Mouse (Mus musculus): ENCODE data around the gene Acvrl1. TPM values are rescaled to one million over a fixed set of nuclear protein-coding genes. Genes with fewer than 3 reads are reported as not detected.
A peak's percentile ranks its signal among the peaks of the same experiment; 100 is the strongest.

Gene Acvrl1
- polyA plus RNA-seq, 1 experiment from 2014 or later: 2.0 TPM

DNA sequence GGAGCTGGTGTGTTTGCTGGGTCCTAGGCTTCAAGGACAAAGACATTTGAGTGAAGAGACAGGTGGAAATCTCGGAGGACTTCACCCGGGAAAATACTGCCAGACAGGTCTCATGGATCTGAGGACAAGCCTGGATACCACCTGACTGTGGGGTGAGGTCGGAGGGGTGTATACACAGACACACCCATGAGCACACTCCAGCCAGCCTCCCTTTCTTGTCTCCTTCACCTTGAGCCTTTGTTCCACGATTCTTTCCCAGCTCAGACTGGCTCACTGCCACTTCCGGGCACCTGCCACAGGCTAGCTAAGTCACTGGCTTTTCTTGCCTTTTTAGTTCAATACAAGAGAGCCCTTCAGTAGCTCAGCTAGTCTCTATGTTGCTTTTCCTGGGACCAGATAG is 36.0 kb downstream of the Acvrl1 start:
- ATAC-seq (replicated peaks; ENCODE audit: insufficient number of reproducible peaks, low FRiP score, low TSS enrichment): no peak
- Histone ChIP-seq H3K9ac (ENCODE audit: low read depth, low read length) (no peak overlapping the region), H3K4me2 (no peak overlapping the region), H3K27ac (ENCODE audit: low read depth, low read length) (no peak overlapping the region), H3K27me3 (ENCODE audit: control insufficient read depth, insufficient read depth, low read length) (peaks cover 6% of the 10 kb centered on the region; the same call in 1 of the 2 replicates), H3K36me3 (ENCODE audit: control insufficient read depth, insufficient read depth, low read length) (no peaks in the 10 kb centered on the region), H3K9me3 (replicated peaks; ENCODE audit: control insufficient read depth, low read length) (no peaks in the 10 kb centered on the region), H3K4me1 (ENCODE audit: control insufficient read depth, insufficient read depth, low read length) (peaks cover 8% of the 10 kb centered on the region), H3K4me3 (ENCODE audit: low read depth, low read length) (no peak overlapping the region)
- 51% methylated on average over 5 of the region's 5 CpGs for WGBS (ENCODE audit: insufficient replicate concordance)

- H3K36me3 ChIP-seq (ENCODE audit: control insufficient read depth, insufficient read depth, low read length): no peaks in the 10 kb centered on the region
- WGBS (ENCODE audit: insufficient replicate concordance): 57% methylated on average over 16 of the region's 16 CpGs
- peaks cover 6% of the 10 kb centered on the region; the same call in 1 of the 2 replicates for H3K27me3 ChIP-seq (ENCODE audit: control insufficient read depth, insufficient read depth, low read length)
- peaks cover 4% of the 10 kb centered on the region; the same call in 1 of the 2 replicates for H3K4me1 ChIP-seq (ENCODE audit: control insufficient read depth, insufficient read depth, low read length)
- H3K9ac ChIP-seq (ENCODE audit: low read depth, low read length): no peak overlapping the region
- no peak for ATAC-seq (replicated peaks; ENCODE audit: insufficient number of reproducible peaks, low FRiP score, low TSS enrichment)
- H3K9me3 ChIP-seq (replicated peaks; ENCODE audit: control insufficient read depth, low read length): no peaks in the 10 kb centered on the region
- no peak overlapping the region for H3K4me3 ChIP-seq (ENCODE audit: low read depth, low read length)
- H3K27ac ChIP-seq (ENCODE audit: low read depth, low read length): no peak overlapping the region
- no peak overlapping the region for H3K4me2 ChIP-seq
These were observed 37.5 kb downstream of the Acvrl1 start for GRCm38 (mm10) chr15:101165658-101166437.

- H3K4me3 ChIP-seq (ENCODE audit: low read depth, low read length): no peak overlapping the region
- H3K9ac ChIP-seq (ENCODE audit: low read depth, low read length): no peak overlapping the region
- peaks cover 3% of the 10 kb centered on the region; the same call in 1 of the 2 replicates for H3K27me3 ChIP-seq (ENCODE audit: control insufficient read depth, insufficient read depth, low read length)
- H3K27ac ChIP-seq (ENCODE audit: low read depth, low read length): no peak overlapping the region
- WGBS (ENCODE audit: insufficient replicate concordance): 61% methylated on average over 11 of the region's 11 CpGs
- no peak overlapping the region for H3K4me2 ChIP-seq
- no peak for ATAC-seq (replicated peaks; ENCODE audit: insufficient number of reproducible peaks, low FRiP score, low TSS enrichment)
- peaks cover 4% of the 10 kb centered on the region; the same call in 1 of the 2 replicates for H3K4me1 ChIP-seq (ENCODE audit: control insufficient read depth, insufficient read depth, low read length)
- no peaks in the 10 kb centered on the region for H3K9me3 ChIP-seq (replicated peaks; ENCODE audit: control insufficient read depth, low read length)
- H3K36me3 ChIP-seq (ENCODE audit: control insufficient read depth, insufficient read depth, low read length): no peaks in the 10 kb centered on the region
These were observed 39.2 kb downstream of the Acvrl1 start for GRCm38 (mm10) chr15:101167553-101167952.

DNA sequence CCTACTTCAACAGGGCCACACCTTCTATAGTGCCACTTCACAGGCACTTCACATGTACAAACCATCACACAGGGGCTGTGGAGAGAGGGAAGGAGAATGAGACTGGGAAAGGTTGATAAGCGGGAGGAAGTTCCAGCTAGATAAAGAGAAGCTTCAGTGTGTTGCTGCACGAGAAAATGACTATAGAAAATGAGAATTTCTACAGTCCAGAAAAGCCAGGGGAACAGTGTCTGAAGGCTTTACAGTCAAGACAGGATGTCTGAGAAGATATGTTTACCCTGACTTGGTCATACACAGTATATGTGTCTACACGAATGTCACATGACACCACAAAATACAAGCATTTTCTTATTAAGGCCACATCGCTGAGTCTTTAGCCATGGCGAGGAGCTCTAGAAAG is 41.6 kb downstream of the Acvrl1 start:
- peaks cover 3% of the 10 kb centered on the region; the same call in 1 of the 2 replicates for H3K27me3 ChIP-seq (ENCODE audit: control insufficient read depth, insufficient read depth, low read length)
- ATAC-seq (replicated peaks; ENCODE audit: insufficient number of reproducible peaks, low FRiP score, low TSS enrichment): no peak
- H3K4me2 ChIP-seq: no peak overlapping the region
- H3K4me1 ChIP-seq (ENCODE audit: control insufficient read depth, insufficient read depth, low read length): peaks cover 5% of the 10 kb centered on the region
- no peak overlapping the region for H3K4me3 ChIP-seq (ENCODE audit: low read depth, low read length)
- no peak overlapping the region for H3K27ac ChIP-seq (ENCODE audit: low read depth, low read length)
- 68% methylated on average over 5 of the region's 5 CpGs for WGBS (ENCODE audit: insufficient replicate concordance)
- no peaks in the 10 kb centered on the region for H3K9me3 ChIP-seq (replicated peaks; ENCODE audit: control insufficient read depth, low read length)
- no peaks in the 10 kb centered on the region for H3K36me3 ChIP-seq (ENCODE audit: control insufficient read depth, insufficient read depth, low read length)
- H3K9ac ChIP-seq (ENCODE audit: low read depth, low read length): no peak overlapping the region

DNA sequence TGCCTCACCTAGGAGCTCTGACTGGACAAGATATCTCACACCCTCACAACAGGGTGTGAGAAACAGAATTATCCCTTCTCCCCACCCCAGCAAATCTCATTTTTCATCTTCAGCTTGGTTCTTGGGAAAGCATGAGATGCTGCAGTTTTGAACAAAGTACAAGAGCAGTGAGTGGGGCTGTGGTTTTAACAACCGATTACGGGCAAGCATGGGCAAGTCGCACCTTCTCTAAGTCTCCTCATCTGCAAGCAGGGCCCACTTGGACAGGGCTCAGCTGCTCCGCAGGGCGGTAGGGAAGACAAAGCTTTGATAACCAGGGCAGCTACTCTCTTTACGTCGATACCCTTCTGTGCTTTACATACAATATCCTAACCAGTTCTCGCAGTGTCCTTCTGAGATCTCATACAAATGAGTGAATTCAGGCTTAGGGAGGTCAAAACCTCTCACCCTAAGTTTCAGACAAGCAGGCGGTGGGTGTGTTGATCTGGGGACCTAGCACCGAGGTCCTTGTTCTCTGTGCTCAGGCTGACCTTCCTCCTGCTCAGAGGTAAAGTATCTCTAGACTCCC is 42.2 kb downstream of the Acvrl1 start:
- Histone ChIP-seq H3K4me2 (no peak overlapping the region), H3K27me3 (ENCODE audit: control insufficient read depth, insufficient read depth, low read length) (no peaks in the 10 kb centered on the region), H3K36me3 (ENCODE audit: control insufficient read depth, insufficient read depth, low read length) (no peaks in the 10 kb centered on the region), H3K27ac (ENCODE audit: low read depth, low read length) (no peak overlapping the region), H3K4me3 (ENCODE audit: low read depth, low read length) (no peak overlapping the region), H3K9ac (ENCODE audit: low read depth, low read length) (no peak overlapping the region), H3K9me3 (replicated peaks; ENCODE audit: control insufficient read depth, low read length) (no peaks in the 10 kb centered on the region), H3K4me1 (ENCODE audit: control insufficient read depth, insufficient read depth, low read length) (peaks cover 11% of the 10 kb centered on the region)
- no peak for ATAC-seq (replicated peaks; ENCODE audit: insufficient number of reproducible peaks, low FRiP score, low TSS enrichment)
- 62% methylated on average over 10 of the region's 10 CpGs for WGBS (ENCODE audit: insufficient replicate concordance)

DNA sequence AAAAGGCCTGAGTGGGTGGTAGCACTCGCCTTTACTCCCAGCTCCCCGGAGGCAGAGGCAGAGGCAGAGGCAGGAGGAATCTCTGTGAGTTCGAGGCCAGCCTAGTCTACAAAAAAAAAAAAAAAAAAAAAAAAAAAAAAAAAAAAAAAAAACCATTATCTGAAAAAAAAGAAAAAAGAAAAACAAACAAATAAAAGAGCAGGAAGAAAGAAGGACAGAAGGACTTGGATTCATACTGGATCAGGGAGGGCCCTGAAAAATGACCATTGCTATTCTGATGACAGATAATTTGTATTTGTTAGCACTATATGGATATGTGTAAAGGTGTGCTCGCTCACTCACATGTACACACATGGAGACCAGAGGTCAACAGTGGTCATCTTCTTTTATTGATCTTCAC is 43.0 kb downstream of the Acvrl1 start:
- peaks cover 18% of the 10 kb centered on the region for H3K4me1 ChIP-seq (ENCODE audit: control insufficient read depth, insufficient read depth, low read length)
- no peak for ATAC-seq (replicated peaks; ENCODE audit: insufficient number of reproducible peaks, low FRiP score, low TSS enrichment)
- no peak overlapping the region for H3K4me2 ChIP-seq
- H3K27me3 ChIP-seq (ENCODE audit: control insufficient read depth, insufficient read depth, low read length): no peaks in the 10 kb centered on the region
- no peak overlapping the region for H3K27ac ChIP-seq (ENCODE audit: low read depth, low read length)
- no peaks in the 10 kb centered on the region for H3K36me3 ChIP-seq (ENCODE audit: control insufficient read depth, insufficient read depth, low read length)
- 68% methylated on average over 4 of the region's 4 CpGs for WGBS (ENCODE audit: insufficient replicate concordance)
- no peaks in the 10 kb centered on the region for H3K9me3 ChIP-seq (replicated peaks; ENCODE audit: control insufficient read depth, low read length)
- H3K9ac ChIP-seq (ENCODE audit: low read depth, low read length): no peak overlapping the region
- H3K4me3 ChIP-seq (ENCODE audit: low read depth, low read length): no peak overlapping the region

DNA sequence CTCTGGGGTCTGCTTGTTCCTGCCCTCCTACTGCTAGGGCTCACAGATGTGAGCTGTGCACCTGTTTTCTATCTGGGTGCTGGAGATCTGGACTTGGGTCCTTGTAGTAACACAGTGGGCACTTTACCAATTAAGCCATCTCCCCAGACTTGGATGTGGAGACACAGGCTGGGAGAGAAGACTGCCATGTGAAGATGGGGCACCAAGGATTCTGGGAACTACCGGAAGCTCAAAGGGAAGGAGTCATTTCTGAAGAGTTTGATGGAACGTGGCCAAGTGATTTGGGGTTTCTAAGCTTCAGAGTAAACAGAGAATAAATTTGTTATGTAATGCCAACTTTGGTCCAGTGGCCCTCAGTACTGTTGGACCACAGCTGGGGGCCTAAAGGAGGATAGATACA is 43.7 kb downstream of the Acvrl1 start:
- Histone ChIP-seq H3K27me3 (ENCODE audit: control insufficient read depth, insufficient read depth, low read length) (no peaks in the 10 kb centered on the region), H3K4me2 (no peak overlapping the region), H3K4me1 (ENCODE audit: control insufficient read depth, insufficient read depth, low read length) (peaks cover 24% of the 10 kb centered on the region), H3K9ac (ENCODE audit: low read depth, low read length) (no peak overlapping the region), H3K9me3 (replicated peaks; ENCODE audit: control insufficient read depth, low read length) (no peaks in the 10 kb centered on the region), H3K27ac (ENCODE audit: low read depth, low read length) (no peak overlapping the region), H3K4me3 (ENCODE audit: low read depth, low read length) (no peak overlapping the region), H3K36me3 (ENCODE audit: control insufficient read depth, insufficient read depth, low read length) (no peaks in the 10 kb centered on the region)
- WGBS (ENCODE audit: insufficient replicate concordance): 91% methylated on average over 2 of the region's 2 CpGs
- ATAC-seq (replicated peaks; ENCODE audit: insufficient number of reproducible peaks, low FRiP score, low TSS enrichment): no peak

DNA sequence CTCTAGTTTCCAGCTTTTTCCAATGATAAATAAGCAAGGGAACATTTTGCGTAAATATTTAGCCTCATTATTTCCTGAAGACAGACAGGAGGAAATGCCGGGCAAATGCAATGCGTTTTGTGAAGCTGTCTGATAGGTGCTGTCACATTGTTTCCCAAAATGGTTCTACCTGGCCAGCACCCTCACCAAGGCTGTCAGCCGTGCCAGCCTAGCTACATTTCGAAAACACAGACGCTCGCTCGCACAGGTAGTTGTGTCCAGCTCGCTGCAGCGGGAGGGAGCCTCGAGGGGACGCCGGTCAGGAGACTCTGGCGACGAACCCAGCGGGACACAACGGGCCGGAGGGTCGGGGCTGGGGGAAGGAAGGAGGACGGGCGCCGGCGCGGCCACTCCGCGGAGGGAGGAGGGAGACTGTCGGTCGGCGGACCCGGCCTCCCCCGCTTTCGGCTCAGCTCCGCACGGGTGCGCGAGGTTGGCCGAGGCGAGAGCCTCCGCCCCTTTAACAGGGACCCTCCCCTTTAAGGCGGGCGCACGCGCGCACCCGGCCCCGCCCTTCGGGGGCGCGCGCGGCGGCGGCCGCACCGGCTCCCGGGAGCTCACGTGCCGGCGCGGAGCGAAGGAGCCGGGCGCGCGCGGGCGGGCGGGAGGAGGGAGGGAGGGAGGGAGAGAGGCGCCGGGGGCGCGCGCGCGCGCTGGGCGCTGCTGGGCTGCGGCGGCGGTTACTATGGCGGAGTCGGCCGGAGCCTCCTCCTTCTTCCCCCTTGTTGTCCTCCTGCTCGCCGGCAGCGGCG is 45.3 kb downstream of the Acvrl1 start, which contains the start of gene Acvr1b:
Gene Acvr1b, plus strand, starts transcription at position 647 of the 791 bp plus-strand sequence.
- peak; percentile 87 for ATAC-seq (replicated peaks; ENCODE audit: insufficient number of reproducible peaks, low FRiP score, low TSS enrichment)
- Histone ChIP-seq H3K4me3 (ENCODE audit: low read depth, low read length) (peak within 1 kb of the TSS; percentile 83), H3K36me3 (ENCODE audit: control insufficient read depth, insufficient read depth, low read length) (no peaks in the 10 kb centered on the region), H3K4me2 (peak within 1 kb of the TSS; percentile 97), H3K27ac (ENCODE audit: low read depth, low read length) (peak within 1 kb of the TSS; percentile 58), H3K27me3 (ENCODE audit: control insufficient read depth, insufficient read depth, low read length) (no peaks in the 10 kb centered on the region), H3K9me3 (replicated peaks; ENCODE audit: control insufficient read depth, low read length) (no peaks in the 10 kb centered on the region), H3K9ac (ENCODE audit: low read depth, low read length) (peak within 1 kb of the TSS; percentile 90), H3K4me1 (ENCODE audit: control insufficient read depth, insufficient read depth, low read length) (peaks cover 34% of the 10 kb centered on the region)
- under 1% methylated on average over 37 of the region's 87 CpGs for WGBS (ENCODE audit: insufficient replicate concordance)

All from heart, embryonic 11.5 days (tissue).